Mouse (Mus musculus) forebrain, postnatal 0 days (tissue): ENCODE results near the gene Rab3a. TPM values are rescaled to one million over a fixed set of nuclear protein-coding genes. Genes with fewer than 3 reads are reported as not detected.
A peak's percentile ranks its signal among the peaks of the same experiment; 100 is the strongest.

Source experiments
- ATAC-seq: fragments of 200-750 bp; cut with Nextera tagmentation; 2 replicates; pipeline ENCODE4 v1.8.0; 2017; ENCODE audit warnings: mild to moderate bottlenecking, moderate library complexity
- DNase-seq: peaks from one replicate; pipeline ENCODE4 v3.0.0-alpha.2; 2015
- H3K27ac ChIP-seq: fragments of 300-500 bp; sonication (generic); 2 replicates; pipeline ENCODE4 v1.5.1; 2014; ENCODE audit warnings: low read depth, mild to moderate bottlenecking, antibody characterized with exemption, low read length, moderate library complexity, mixed read lengths
- H3K27me3 ChIP-seq: fragments of 300-500 bp; sonication (generic); 2 replicates; pipeline ENCODE4 v1.6.1; 2014; ENCODE audit warnings: mild to moderate bottlenecking, low read length, mixed read lengths; ENCODE audit not compliant: insufficient read depth
- H3K36me3 ChIP-seq: fragments of 300-500 bp; sonication (generic); 2 replicates; pipeline ENCODE4 v1.6.1; 2014; ENCODE audit warnings: mild to moderate bottlenecking, moderate library complexity; ENCODE audit not compliant: insufficient read depth
- H3K4me1 ChIP-seq: fragments of 300-500 bp; sonication (generic); 2 replicates; pipeline ENCODE4 v1.6.1; 2014; ENCODE audit warnings: antibody characterized with exemption; ENCODE audit not compliant: insufficient read depth
- H3K4me2 ChIP-seq: fragments of 300-500 bp; sonication (generic); 2 replicates; pipeline ENCODE4 v1.6.1; 2014; ENCODE audit warnings: low read depth, mild to moderate bottlenecking, moderate library complexity
- H3K4me3 ChIP-seq: fragments of 300-500 bp; sonication (generic); 2 replicates; pipeline ENCODE4 v1.5.1; 2014; ENCODE audit warnings: low read depth, low read length, mixed read lengths
- H3K9ac ChIP-seq: fragments of 300-500 bp; sonication (generic); 2 replicates; pipeline ENCODE4 v1.6.1; 2014; ENCODE audit warnings: mild to moderate bottlenecking
- H3K9me3 ChIP-seq: fragments of 300-500 bp; sonication (generic); 2 replicates; pipeline ENCODE4 v1.6.1; 2016; ENCODE audit warnings: low read length
- CTCF ChIP-seq: sonication (generic); IDR thresholded peaks from 2 replicates; pipeline ENCODE4 v1.5.1; 2016; ENCODE audit warnings: antibody characterized with exemption, control low read depth, low read depth
- WGBS: fragments of 180-500 bp; shearing (Covaris S2); extraction: QIAGEN DNeasy Blood & Tissue Kit; methylation state at CpG from one replicate; pipeline ENCODE4 v1.1.7; 2014; 5-methylcytosine and 5-hydroxymethylcytosine counted together
- polyA plus RNA-seq: library from polyadenylated mRNA; unstranded; fragments of >200 nt; fragmentation: Nextera tagmentation; extraction: Ambion mirVana; gene quantifications from 2 replicates; pipeline ENCODE4 v1.2.1, GENCODE M21; 2015
- total RNA-seq: library from RNA; depleted of rRNA; stranded (reverse); fragments of >200 nt; gene quantifications from 2 replicates; pipeline ENCODE4 v1.2.3, GENCODE M21; 2014

Gene Rab3a
- total and polyA plus RNA-seq, 2 experiments from 2014 or later: 499 to 673 TPM

DNA sequence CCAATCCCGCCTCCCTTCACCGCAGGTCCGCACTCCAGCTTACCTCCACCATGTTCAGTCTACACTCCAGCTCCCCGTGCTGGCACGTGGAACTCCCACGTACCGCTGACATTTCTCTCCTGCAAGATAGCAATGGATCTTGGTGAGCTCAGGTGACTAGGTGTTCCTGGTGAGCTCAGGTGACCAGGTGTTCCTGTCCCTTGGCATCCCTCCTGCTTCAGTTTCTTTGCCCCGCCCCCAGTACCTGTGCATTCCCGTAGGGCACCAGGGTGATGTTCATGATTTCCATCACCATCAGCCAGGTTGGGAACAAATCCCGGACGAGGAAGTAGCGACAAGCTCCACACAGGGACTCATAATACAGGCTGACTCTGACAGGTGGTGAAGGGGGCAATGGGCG, 10.2 kb downstream of the Rab3a start:
- Histone ChIP-seq H3K4me3 (no peak overlapping the region), H3K9ac (no peak overlapping the region), H3K9me3 (no peaks in the 10 kb centered on the region), H3K4me1 (0 out of 2 replicates have a peak, but pooled peaks cover 5% of the 10 kb centered on the region), H3K27ac (no peak overlapping the region), H3K36me3 (peaks cover 25% of the 10 kb centered on the region), H3K27me3 (no peaks in the 10 kb centered on the region; the same call in 1 of the 2 replicates), H3K4me2 (no peak overlapping the region)
- TF ChIP-seq CTCF: no peak
- 95% methylated on average over 13 of the region's 13 CpGs for WGBS
- ATAC-seq: no peak
- DNase-seq: no peak

DNA sequence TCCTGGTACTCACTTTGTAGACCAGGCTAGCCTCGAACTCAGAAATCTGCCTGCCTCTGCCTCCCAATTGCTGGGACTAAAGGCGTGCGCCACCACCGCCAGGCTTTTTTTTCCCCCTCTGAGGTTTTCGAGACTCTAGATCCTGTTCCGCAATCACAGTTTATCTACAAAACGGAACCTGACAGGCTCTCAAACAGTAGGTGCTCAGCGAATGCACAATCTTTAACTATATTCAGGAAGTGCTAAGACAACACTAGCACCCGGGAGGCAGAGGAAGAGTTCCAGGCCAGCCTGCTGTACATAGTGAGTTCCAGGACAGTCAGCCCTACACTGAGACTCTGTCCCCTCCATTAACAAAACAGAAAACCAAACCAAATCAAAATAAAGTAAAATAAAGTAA, 10.8 kb downstream of the Rab3a start:
- no peak overlapping the region for H3K4me2 ChIP-seq
- ATAC-seq (no peak), DNase-seq (no peak)
- no peak overlapping the region for H3K9ac ChIP-seq
- TF ChIP-seq CTCF: no peak
- H3K36me3 ChIP-seq: peaks cover 32% of the 10 kb centered on the region
- no peak overlapping the region for H3K27ac ChIP-seq
- H3K27me3 ChIP-seq: no peaks in the 10 kb centered on the region; the same call in 1 of the 2 replicates
- WGBS: 83% methylated on average over 9 of the region's 9 CpGs
- 0 out of 2 replicates have a peak, but pooled peaks cover 5% of the 10 kb centered on the region for H3K4me1 ChIP-seq
- H3K4me3 ChIP-seq: no peak overlapping the region
- H3K9me3 ChIP-seq: no peaks in the 10 kb centered on the region

DNA sequence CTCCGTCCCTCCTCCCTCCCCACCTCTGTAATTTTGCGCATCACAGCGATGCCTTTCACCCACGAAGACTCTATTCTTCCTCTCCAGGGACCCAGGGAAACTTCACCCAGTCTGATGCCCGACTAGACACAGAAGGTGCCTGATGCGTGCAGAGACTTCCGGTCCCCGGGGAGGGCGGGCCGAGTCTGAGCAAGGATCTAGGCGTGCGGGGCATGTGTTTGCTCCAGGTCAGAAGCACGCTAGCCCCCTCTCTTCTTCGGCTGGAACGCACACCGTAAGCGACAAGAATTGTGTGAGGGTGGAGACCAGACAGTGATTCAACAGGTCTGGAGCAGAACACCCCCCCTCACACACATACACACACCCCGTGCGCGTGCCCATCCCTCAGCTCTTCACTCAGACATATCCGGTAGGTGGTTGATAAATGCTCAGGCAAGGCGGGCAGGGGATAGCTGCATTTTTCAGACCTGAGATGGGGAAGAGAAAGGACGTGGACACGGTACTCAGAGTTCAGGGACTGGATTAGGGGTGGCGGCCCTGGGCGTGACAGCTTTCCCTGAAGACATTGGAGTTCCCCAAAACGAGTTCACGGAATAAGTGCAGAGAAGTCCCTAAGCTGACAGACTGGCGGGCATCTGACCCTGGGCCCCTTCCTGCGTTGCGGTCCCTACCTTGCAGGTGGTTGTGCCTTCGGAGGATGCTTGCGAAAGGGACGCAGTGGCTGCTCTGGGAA, 11.5 kb downstream of the Rab3a start:
- WGBS: 5% methylated on average over 34 of the region's 34 CpGs
- Histone ChIP-seq H3K9ac (peak overlapping the region; percentile 31), H3K4me2 (peak overlapping the region; percentile 46), H3K27me3 (no peaks in the 10 kb centered on the region; the same call in 1 of the 2 replicates), H3K4me3 (peak overlapping the region; percentile 13), H3K4me1 (0 out of 2 replicates have a peak, but pooled peaks cover 5% of the 10 kb centered on the region), H3K36me3 (peaks cover 39% of the 10 kb centered on the region), H3K9me3 (no peaks in the 10 kb centered on the region), H3K27ac (no peak overlapping the region)
- DNase-seq (no peak), ATAC-seq (no peak)
- TF ChIP-seq CTCF: no peak

DNA sequence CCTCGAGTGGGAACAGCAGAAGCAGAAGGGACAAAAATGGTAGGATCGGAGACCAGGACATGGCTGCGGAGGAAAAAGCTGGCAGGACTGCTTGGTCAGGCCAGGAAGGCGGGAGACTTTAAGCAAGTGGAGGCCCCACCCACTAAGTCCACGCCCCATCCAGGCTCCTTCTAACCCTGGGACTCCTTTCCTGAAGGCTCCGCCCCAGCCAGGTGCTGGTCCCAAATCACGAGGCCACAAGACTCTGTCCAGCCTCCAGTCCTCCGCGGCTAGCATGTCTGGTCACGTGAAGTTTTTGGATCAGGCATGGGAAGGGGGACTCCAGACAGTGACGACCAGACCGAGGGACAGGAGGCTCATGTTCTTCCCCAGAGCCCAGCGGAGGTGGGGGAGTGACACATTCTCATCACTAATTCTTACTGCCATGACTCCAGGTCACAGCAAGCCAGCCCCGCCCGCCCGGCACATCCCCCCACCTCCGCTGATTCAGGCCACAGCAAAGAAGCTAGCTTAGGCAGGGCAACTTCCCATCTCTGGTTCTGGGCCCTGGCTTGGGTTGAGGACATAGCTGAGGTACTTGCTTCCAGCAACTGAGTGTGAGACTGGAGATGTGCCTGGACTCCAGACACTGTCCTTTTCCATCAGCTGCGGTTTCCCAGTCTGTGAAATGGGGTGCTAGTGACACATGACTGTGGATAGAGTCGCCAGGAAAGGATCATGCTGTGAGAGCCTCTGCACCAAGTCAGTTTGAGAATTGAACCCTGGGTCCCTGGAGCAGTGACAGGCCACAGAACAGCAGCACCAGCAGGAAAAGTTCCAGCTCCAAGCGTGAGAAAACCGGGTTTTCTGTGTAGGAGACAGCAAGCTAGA, 12.3 kb downstream of the Rab3a start:
- no peak for DNase-seq
- WGBS: 12% methylated on average over 21 of the region's 21 CpGs

DNA sequence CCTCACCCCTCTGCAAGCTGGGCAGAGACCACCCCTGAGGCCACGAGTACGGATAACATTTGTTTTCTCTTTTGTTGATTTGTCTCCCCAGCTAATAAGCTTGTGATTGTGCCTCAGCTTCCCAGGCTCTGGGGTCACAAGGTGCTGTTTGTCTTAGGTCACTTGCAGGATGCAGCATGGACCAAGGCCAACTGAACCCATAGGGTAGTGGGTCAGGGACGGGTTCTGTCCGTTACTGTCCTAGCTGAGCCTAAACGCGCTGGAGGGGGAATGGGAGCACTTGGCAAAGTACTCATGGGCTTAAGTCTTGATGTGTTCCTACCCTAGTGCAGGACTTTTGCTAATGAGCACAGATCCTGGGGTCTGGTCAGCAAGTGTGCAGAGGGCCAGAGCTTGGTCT, 13.0 kb downstream of the Rab3a start:
- Histone ChIP-seq H3K27ac (no peak overlapping the region), H3K4me2 (no peak overlapping the region), H3K27me3 (no peaks in the 10 kb centered on the region; the same call in 1 of the 2 replicates), H3K4me3 (no peak overlapping the region), H3K36me3 (peaks cover 54% of the 10 kb centered on the region), H3K9ac (no peak overlapping the region), H3K9me3 (no peaks in the 10 kb centered on the region), H3K4me1 (0 out of 2 replicates have a peak, but pooled peaks cover 5% of the 10 kb centered on the region)
- no peak for TF ChIP-seq CTCF
- DNase-seq (no peak), ATAC-seq (no peak)
- 79% methylated on average over 6 of the region's 6 CpGs for WGBS

More for the DNA sequence above, 12.3 kb downstream of the Rab3a start:
- Histone ChIP-seq H3K9ac (peak overlapping the region; percentile 31; the same call in 1 of the 2 replicates), H3K36me3 (peaks cover 47% of the 10 kb centered on the region), H3K4me1 (0 out of 2 replicates have a peak, but pooled peaks cover 5% of the 10 kb centered on the region), H3K27ac (no peak overlapping the region), H3K9me3 (no peaks in the 10 kb centered on the region), H3K27me3 (no peaks in the 10 kb centered on the region; the same call in 1 of the 2 replicates), H3K4me2 (peak overlapping the region; percentile 46), H3K4me3 (peak overlapping the region; percentile 13; the same call in 1 of the 2 replicates)
- 0 out of 2 replicates have a peak, but pooled peaks have one; percentile 4 for ATAC-seq
- TF ChIP-seq CTCF: no peak

DNA sequence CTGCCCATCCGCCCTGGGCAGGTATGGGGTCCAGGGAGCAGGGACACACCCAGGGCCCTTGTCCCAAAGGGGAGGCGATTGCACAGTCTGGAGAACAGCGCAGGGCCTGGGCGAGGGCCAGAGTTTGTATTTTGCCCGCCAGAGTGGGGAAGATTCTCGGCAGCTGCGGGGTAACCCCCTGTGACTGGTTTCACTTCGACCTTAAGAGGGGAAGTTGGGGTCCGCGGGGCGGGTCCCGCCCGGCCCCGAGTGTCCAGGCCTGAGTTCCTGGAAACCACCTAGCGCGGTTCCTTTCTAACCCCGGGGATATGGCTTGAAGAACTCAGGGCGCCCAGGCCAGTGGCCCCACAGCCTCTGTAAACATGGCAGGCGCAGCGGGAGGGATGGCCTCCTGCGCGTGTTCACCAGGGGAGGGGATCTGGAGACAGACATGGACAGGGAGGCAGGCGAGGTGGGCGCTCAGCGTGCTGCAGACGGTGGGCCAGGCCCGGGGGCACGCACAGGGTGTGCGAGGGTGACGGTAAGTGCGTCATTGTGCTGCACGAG, 13.8 kb downstream of the Rab3a start:
- Histone ChIP-seq H3K4me1 (0 out of 2 replicates have a peak, but pooled peaks cover 5% of the 10 kb centered on the region), H3K36me3 (peaks cover 55% of the 10 kb centered on the region), H3K27me3 (no peaks in the 10 kb centered on the region; the same call in 1 of the 2 replicates), H3K9ac (no peak overlapping the region), H3K4me2 (no peak overlapping the region), H3K27ac (no peak overlapping the region), H3K9me3 (no peaks in the 10 kb centered on the region), H3K4me3 (no peak overlapping the region)
- DNase-seq (no peak), ATAC-seq (no peak)
- WGBS: 95% methylated on average over 32 of the region's 32 CpGs
- no peak for TF ChIP-seq CTCF
